Mouse (Mus musculus) embryonic facial prominence, embryonic 15.5 days (tissue): ENCODE results near the gene Irf5. TPM values are rescaled to one million over a fixed set of nuclear protein-coding genes. Genes with fewer than 3 reads are reported as not detected.

Experiments used
- ATAC-seq: fragments of 200-750 bp; cut with Nextera tagmentation; 2 replicates; pipeline ENCODE4 v1.8.0; 2017; ENCODE audit warnings: low read depth, moderate TSS enrichment; ENCODE audit not compliant: insufficient number of reproducible peaks, low FRiP score, low TSS enrichment
- H3K27ac ChIP-seq: fragments of 300-500 bp; sonication (generic); replicated peaks from 2 replicates; pipeline ENCODE4 v1.5.1; 2015; ENCODE audit warnings: mild to moderate bottlenecking, inconsistent platforms
- H3K27me3 ChIP-seq: fragments of 300-500 bp; sonication (generic); 2 replicates; pipeline ENCODE4 v1.6.1; 2015; ENCODE audit warnings: inconsistent platforms
- H3K36me3 ChIP-seq: fragments of 300-500 bp; sonication (generic); 2 replicates; pipeline ENCODE4 v1.6.1; 2015; ENCODE audit warnings: mild to moderate bottlenecking, inconsistent platforms
- H3K4me1 ChIP-seq: fragments of 300-500 bp; sonication (generic); 2 replicates; pipeline ENCODE4 v1.6.1; 2015; ENCODE audit warnings: inconsistent platforms
- H3K4me2 ChIP-seq: fragments of 300-500 bp; sonication (generic); replicated peaks from 2 replicates; pipeline ENCODE4 v1.6.1; 2015; ENCODE audit warnings: mild to moderate bottlenecking, inconsistent platforms
- H3K4me3 ChIP-seq: fragments of 300-500 bp; sonication (generic); replicated peaks from 2 replicates; pipeline ENCODE4 v1.5.1; 2015; ENCODE audit warnings: mild to moderate bottlenecking, inconsistent platforms
- H3K9ac ChIP-seq: fragments of 300-500 bp; sonication (generic); 2 replicates; pipeline ENCODE4 v1.6.1; 2015; ENCODE audit warnings: inconsistent platforms
- H3K9me3 ChIP-seq: fragments of 300-500 bp; sonication (generic); replicated peaks from 2 replicates; pipeline ENCODE4 v1.6.1; 2016; ENCODE audit warnings: inconsistent platforms
- WGBS: fragments of 180-500 bp; shearing (Covaris S2); methylation state at CpG from one replicate; pipeline ENCODE4 v1.1.7; 2015; 5-methylcytosine and 5-hydroxymethylcytosine counted together
- polyA plus RNA-seq: library from polyadenylated mRNA; unstranded; fragments of >200 nt; fragmentation: Nextera tagmentation; extraction: Ambion mirVana; gene quantifications from 2 replicates; pipeline ENCODE4 v1.2.1, GENCODE M21; 2015

Gene Irf5
- polyA plus RNA-seq, 1 experiment from 2014 or later: 8.2 TPM

DNA sequence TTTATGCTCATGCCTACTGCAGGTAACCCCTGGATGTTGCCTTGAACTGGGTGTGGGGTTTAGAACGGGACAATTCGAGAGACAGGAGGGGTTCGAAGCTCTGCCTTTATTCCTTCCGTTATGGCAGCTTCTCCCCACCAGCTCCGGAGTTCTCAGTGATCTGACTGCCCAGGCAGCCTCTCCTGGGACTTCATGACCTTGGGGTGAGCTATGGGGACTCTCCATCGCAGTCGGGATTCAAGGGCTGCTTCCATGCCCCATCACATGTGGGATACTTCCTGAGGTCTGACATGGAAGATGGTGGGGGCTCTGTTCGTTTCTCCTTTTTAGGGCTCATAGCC, 1.7 kb downstream of the Irf5 start:
- peak overlapping the region; percentile 99 for H3K4me2 ChIP-seq
- H3K27me3 ChIP-seq: peaks cover 45% of the 10 kb centered on the region
- 8% methylated on average over 8 of the region's 8 CpGs for WGBS
- H3K9ac ChIP-seq: no peak overlapping the region
- H3K4me3 ChIP-seq: peak overlapping the region; percentile 57
- no peaks in the 10 kb centered on the region for H3K9me3 ChIP-seq
- ATAC-seq: no peak; the same call in 1 of the 2 replicates
- H3K27ac ChIP-seq: no peak overlapping the region
- peaks cover 31% of the 10 kb centered on the region for H3K4me1 ChIP-seq
- H3K36me3 ChIP-seq: no peaks in the 10 kb centered on the region

DNA sequence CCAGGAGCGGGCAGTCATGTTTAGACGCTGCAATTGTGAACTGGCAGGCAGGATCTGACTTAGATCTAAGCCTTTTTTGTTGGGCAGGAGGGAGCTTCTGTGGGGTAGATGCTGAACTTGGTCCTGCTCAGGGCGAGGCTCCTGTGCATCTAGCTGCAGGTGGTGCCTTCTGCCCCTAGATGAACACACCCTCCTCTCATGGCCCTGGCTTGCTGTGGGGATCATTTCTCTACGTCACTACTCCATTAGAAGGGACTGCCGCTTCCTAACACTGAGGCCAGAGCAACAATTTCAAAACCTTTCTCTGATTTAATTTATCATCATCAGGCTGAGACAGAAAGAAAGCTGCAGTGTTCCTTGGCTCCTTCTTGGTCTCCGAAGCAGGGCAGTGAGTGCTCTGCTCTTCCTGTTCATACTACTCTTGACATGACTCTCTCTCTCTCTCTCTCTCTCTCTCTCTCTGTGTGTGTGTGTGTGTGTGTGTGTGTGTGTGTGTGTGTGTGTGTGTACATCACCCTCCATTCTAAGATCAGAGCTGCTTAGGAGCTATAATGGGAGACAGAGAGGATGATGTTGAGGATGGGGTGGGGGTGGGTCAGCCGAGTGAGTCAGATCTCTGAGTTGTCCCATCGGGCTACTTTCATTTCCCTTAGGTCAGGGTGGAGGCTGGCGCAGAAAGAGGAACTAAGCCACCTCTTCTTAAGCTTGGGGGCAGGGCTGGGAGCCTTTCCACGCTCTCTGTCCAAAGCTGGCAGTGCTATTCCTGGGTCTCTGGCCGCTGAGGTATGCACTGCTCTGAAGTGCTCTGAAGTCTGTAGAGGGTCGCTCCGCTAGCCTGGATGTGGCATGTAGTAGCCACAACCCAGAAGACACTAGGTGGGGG, 2.4 kb downstream of the Irf5 start:
- Histone ChIP-seq H3K36me3 (no peaks in the 10 kb centered on the region), H3K4me1 (peaks cover 31% of the 10 kb centered on the region), H3K9me3 (no peaks in the 10 kb centered on the region), H3K9ac (no peak overlapping the region), H3K27me3 (peaks cover 45% of the 10 kb centered on the region), H3K4me2 (no peak overlapping the region), H3K4me3 (peak overlapping the region; percentile 57), H3K27ac (no peak overlapping the region)
- ATAC-seq: no peak
- WGBS: 35% methylated on average over 13 of the region's 13 CpGs

DNA sequence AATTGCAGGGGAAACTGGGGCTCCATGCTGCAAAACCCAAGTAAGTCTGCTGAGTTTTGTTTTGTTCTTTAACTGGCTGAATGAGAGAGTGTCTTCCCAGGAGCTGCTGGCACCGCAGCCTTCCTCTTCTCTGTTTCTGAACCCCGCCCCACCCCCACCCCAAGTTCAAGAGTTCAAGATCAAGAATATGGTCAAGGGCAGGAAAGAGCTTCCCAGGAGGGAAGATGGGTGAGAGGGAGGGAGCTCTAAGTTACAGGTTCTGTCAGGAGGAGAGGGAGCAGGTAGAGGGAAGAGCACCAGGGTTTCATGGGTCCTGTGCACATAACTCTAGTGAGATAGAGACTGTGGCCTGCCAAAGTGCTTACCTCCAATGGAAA, 3.0 kb downstream of the Irf5 start:
- Histone ChIP-seq H3K9ac (no peak overlapping the region), H3K27me3 (peaks cover 45% of the 10 kb centered on the region), H3K4me2 (no peak overlapping the region), H3K27ac (no peak overlapping the region), H3K36me3 (no peaks in the 10 kb centered on the region), H3K4me3 (no peak overlapping the region), H3K9me3 (no peaks in the 10 kb centered on the region), H3K4me1 (peaks cover 31% of the 10 kb centered on the region)
- no peak for ATAC-seq
- WGBS: 42% methylated on average over 2 of the region's 2 CpGs

DNA sequence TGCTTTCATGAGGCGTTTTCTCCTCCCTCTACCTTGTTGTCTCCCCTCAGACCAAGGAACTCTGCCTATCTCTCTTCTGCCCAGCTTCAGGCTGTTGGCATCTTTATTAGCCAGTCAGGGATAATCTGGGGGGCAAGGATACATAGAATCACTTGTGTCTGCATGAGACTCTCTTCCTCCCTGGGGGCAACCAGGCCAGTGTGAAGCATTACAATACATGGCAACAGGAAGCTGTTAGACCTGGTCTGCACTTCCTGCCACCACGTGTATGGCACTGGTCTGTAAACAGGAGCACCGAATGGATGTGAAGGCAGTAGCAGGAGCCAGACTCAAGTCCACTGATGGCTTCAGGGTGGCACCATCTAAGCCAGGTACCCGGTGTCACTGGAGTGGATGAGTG, 3.6 kb downstream of the Irf5 start:
- H3K9me3 ChIP-seq: no peaks in the 10 kb centered on the region
- H3K27ac ChIP-seq: no peak overlapping the region
- no peaks in the 10 kb centered on the region for H3K36me3 ChIP-seq
- H3K4me3 ChIP-seq: no peak overlapping the region
- peaks cover 31% of the 10 kb centered on the region for H3K4me1 ChIP-seq
- H3K27me3 ChIP-seq: peaks cover 45% of the 10 kb centered on the region
- H3K4me2 ChIP-seq: no peak overlapping the region
- no peak overlapping the region for H3K9ac ChIP-seq
- no peak for ATAC-seq
- 43% methylated on average over 4 of the region's 4 CpGs for WGBS

DNA sequence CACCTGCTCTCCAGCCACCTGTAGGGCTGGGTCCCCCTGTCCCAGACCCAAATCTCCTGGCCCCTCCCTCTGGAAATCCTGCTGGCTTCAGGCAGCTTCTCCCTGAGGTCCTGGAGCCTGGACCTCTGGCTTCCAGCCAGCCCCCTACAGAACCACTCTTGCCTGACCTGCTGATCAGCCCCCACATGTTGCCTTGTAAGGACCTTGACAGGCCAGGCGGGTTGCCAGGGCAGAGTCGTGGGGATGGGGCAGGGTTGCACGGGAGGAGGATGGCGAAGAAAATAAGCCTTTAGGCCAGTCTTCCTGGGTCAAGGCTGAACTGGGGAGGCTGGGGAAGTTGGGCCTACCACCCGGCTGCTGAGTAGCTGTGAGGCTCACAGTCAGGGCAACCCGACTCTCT, 8.9 kb downstream of the Irf5 start:
- no peak overlapping the region for H3K9ac ChIP-seq
- H3K4me1 ChIP-seq: no peaks in the 10 kb centered on the region
- no peaks in the 10 kb centered on the region for H3K9me3 ChIP-seq
- H3K27ac ChIP-seq: no peak overlapping the region
- peaks cover 2% of the 10 kb centered on the region for H3K27me3 ChIP-seq
- no peak overlapping the region for H3K4me3 ChIP-seq
- peaks cover 9% of the 10 kb centered on the region; the same call in 1 of the 2 replicates for H3K36me3 ChIP-seq
- WGBS: 62% methylated on average over 6 of the region's 6 CpGs
- ATAC-seq: no peak
- H3K4me2 ChIP-seq: no peak overlapping the region

DNA sequence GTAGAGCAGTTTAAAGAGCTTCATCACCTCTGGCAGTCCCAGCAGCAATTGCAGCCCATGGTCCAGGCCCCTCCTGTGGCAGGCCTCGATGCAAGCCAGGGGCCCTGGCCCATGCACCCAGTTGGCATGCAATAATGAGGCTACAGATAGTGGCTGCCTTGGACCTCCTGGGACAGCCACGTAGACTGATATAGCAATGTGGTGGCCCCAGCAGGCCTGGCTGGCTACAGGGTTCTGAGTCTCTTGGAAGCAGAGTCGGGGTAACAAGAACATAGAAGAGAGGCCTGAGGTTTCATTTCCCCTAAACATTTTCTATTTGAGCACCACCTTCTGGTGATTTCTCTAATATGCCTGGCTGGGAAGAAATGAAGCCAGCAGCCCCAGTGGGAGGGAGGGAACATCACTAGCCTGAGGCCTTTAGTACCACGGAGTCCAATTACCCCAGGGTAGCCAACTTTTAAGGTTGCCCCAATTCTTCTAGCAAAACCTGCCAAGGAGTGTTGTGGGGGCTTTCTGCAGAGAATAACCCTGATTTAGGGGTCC, 10.3 kb downstream of the Irf5 start:
- WGBS: 59% methylated on average over 4 of the region's 4 CpGs
- ATAC-seq: no peak
- Histone ChIP-seq H3K4me3 (no peak overlapping the region), H3K9ac (no peak overlapping the region), H3K4me2 (no peak overlapping the region), H3K36me3 (peaks cover 16% of the 10 kb centered on the region), H3K9me3 (no peaks in the 10 kb centered on the region), H3K27me3 (no peaks in the 10 kb centered on the region), H3K4me1 (no peaks in the 10 kb centered on the region), H3K27ac (no peak overlapping the region)

DNA sequence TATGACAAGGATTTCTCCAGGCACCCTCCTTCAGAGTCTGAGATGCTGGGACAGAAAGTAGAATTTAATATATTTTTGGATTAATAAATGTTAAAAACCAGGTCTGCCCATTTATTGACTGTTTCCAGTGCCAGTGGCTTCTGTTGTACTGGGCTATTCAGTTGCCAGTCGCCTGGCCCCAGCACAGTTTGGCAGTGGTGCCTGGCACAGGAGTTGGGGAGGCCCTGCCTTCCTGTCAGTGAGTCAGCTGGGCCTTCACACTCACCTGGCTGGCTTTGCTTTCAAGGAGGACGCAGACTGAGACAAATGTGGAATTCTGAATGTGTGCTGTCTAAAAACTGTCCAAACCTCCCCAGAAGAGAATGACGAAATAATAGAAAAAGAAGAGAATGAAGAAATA, 10.8 kb downstream of the Irf5 start:
- no peak overlapping the region for H3K27ac ChIP-seq
- 82% methylated on average over 3 of the region's 3 CpGs for WGBS
- no peak overlapping the region for H3K4me2 ChIP-seq

DNA sequence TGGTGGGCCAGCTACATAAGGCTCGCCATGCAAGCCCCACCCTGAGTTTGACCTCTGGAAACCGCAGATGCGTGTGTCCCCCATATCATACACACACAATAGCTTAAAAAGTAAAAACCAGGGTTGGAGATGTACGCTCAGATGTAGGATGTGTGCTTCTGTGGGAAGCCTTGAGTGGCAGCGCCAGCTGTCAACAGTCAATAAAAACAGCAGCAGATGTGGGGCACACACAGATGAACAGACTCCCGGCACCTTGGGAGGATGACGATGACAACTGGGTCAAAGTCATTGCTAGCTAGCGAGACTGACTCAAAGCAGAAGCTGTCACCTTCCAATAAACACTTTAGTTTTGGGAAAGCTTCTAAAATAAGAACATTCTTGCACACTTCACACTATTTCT, 13.1 kb downstream of the Irf5 start:
- Histone ChIP-seq H3K9ac (no peak overlapping the region), H3K4me2 (no peak overlapping the region), H3K9me3 (no peaks in the 10 kb centered on the region), H3K27ac (no peak overlapping the region), H3K27me3 (no peaks in the 10 kb centered on the region), H3K4me3 (no peak overlapping the region), H3K36me3 (peaks cover 41% of the 10 kb centered on the region), H3K4me1 (no peaks in the 10 kb centered on the region)
- WGBS: 68% methylated on average over 8 of the region's 8 CpGs
- ATAC-seq: no peak

More for the DNA sequence above, 10.8 kb downstream of the Irf5 start:
- ATAC-seq: no peak
- Histone ChIP-seq H3K4me3 (no peak overlapping the region), H3K9ac (no peak overlapping the region), H3K9me3 (no peaks in the 10 kb centered on the region), H3K27me3 (no peaks in the 10 kb centered on the region), H3K4me1 (no peaks in the 10 kb centered on the region), H3K36me3 (peaks cover 20% of the 10 kb centered on the region)

DNA sequence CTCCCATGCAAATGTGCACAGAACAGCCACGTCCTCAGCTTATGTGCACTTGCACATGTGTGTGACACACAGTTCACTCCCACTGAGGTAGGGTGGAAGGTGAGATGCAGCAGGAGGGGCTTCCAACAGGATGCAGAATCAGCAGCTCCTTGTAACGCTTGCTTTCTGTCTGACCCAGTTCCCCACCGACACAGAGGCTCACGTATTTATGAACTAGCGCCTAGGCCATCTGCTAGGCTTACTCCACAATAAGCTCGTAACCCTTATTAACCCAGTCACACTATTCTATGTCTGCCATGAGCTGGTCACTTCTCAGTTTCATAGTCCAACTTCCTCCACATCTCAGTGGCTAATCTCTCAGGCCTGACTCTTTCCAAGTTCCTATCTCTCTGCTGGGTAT, 13.8 kb downstream of the Irf5 start:
- Histone ChIP-seq H3K4me3 (no peak overlapping the region), H3K36me3 (peaks cover 48% of the 10 kb centered on the region), H3K27me3 (no peaks in the 10 kb centered on the region), H3K27ac (no peak overlapping the region), H3K4me1 (no peaks in the 10 kb centered on the region), H3K4me2 (no peak overlapping the region), H3K9me3 (no peaks in the 10 kb centered on the region), H3K9ac (no peak overlapping the region)
- WGBS: 81% methylated on average over 6 of the region's 6 CpGs
- ATAC-seq: no peak

DNA sequence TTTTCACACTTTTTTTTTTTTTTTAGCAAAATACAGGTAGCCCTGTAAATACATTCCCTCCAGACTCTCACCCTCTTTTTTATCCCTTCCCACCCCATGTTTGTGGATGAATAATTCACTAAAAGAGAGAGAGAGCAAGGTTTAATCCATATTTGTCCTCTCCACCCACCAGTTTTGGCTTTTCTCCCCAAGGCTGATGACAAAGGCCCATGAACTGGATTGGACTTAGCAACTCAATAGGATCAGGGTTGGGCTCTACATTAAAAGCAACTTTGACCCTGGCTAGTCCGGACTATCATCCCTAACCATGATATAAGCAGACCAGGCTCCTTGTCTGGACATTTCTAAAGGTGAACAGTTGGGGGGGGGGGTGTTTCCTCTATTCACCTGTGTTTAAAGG, 14.5 kb downstream of the Irf5 start:
- H3K9ac ChIP-seq: no peak overlapping the region
- no peak overlapping the region for H3K4me2 ChIP-seq
- H3K36me3 ChIP-seq: peaks cover 55% of the 10 kb centered on the region
- ATAC-seq: no peak
- no peaks in the 10 kb centered on the region for H3K4me1 ChIP-seq
- 91% methylated on average over 1 of the region's 1 CpGs for WGBS
- H3K27ac ChIP-seq: no peak overlapping the region
- H3K9me3 ChIP-seq: no peaks in the 10 kb centered on the region
- H3K4me3 ChIP-seq: no peak overlapping the region
- no peaks in the 10 kb centered on the region for H3K27me3 ChIP-seq

DNA sequence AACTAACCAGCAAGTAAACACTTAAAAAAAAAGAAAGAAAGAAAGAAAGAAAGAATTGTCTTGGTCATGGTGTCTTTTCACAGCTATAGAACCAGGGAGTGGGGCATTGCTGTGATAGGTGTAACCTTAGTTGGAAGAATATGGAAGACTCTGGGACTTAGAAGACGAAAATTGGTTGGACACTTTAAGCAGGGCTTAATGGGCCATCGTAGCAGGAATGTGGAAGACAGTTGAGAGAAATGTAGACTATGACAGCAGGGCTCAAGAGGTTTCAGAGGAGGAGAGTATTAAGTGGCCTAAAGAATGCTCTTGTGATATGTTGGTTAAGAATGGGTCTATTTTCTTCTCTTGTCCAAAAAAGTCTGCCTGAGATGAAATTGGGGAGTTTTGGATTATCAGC, 19.2 kb downstream of the Irf5 start:
- 89% methylated on average over 2 of the region's 2 CpGs for WGBS
- ATAC-seq: no peak
- Histone ChIP-seq H3K27me3 (no peaks in the 10 kb centered on the region), H3K9ac (no peak overlapping the region), H3K36me3 (peaks cover 73% of the 10 kb centered on the region), H3K4me2 (no peak overlapping the region), H3K4me3 (no peak overlapping the region), H3K27ac (no peak overlapping the region), H3K4me1 (no peaks in the 10 kb centered on the region), H3K9me3 (no peaks in the 10 kb centered on the region)

DNA sequence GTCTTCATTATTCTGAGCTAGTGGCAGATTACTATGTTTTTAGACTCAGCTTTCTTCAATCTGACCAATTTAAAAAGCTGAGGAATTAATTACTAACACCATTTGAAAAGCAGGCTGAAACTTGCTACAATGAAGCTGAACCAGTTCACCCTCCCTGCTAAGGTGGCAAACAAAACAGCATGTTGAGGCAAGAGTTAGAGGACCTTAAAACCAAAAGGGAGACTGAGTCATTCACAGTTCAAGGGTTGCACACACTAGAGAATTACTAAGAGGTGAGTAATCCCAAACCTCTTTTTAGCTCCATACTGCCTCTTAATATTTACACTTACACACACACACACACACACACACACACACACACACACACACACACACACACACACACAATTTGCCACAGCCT, 21.2 kb downstream of the Irf5 start:
- Histone ChIP-seq H3K4me1 (no peaks in the 10 kb centered on the region), H3K4me2 (no peak overlapping the region), H3K9ac (no peak overlapping the region), H3K27me3 (no peaks in the 10 kb centered on the region), H3K27ac (peak overlapping the region; percentile 61; the same call in 1 of the 2 replicates), H3K9me3 (no peaks in the 10 kb centered on the region), H3K4me3 (no peak overlapping the region), H3K36me3 (peaks cover 78% of the 10 kb centered on the region)
- no peak for ATAC-seq
